Comparison of ENCODE assay signal across 24 mouse cellular contexts in the genomic region with DNA sequence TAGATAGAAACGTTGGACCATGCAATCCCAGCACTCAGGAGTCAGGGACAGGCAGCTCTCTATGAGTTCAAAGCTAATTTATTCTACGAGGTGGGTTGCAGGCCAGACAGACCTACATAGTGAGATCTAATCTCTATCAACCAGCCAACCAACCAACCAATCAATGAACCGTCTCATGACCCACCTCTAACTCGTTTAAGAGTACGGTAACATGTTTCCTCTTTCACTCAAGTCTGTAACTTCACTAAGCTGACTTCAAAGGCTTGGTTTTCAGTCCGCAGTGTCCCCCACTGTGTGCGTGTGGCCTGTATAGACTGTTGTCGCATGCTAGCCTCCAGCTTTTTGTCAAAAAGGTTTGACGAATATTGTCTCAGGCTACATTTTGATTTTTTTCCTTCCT.
"Had no signal": no experiment of that assay in that cellular context is flagged by ENCODE, and none has a peak within 500 bp of the region (broad histone marks: within the 10 kb centered on the region; RNA-seq: fewer than 3 reads in every experiment).

No protein-coding gene starts in this region.

- DNase-seq: gastrocnemius, postnatal 14 days; gastrocnemius, postnatal 36 days; heart, adult 11 months; heart, adult 2 months; heart, postnatal 14 days; heart, postnatal 36 days; kidney, adult 11 months; kidney, adult 2 months; kidney, adult 9 months; kidney, postnatal 14 days; layer of hippocampus, adult 9-11 months; layer of hippocampus, postnatal 36 days; left cerebral cortex, postnatal 4 days had no signal

- H3K27ac ChIP-seq: heart, adult 2 months; heart, embryonic 13.5 days; heart, embryonic 15.5 days; hindbrain, embryonic 13.5 days; hindbrain, embryonic 15.5 days; hindbrain, postnatal 0 days; limb, embryonic 13.5 days; limb, embryonic 15.5 days; liver, embryonic 12.5 days; liver, embryonic 14.5 days had no signal

- H3K27me3 ChIP-seq: heart, embryonic 13.5 days; heart, embryonic 15.5 days; hindbrain, embryonic 13.5 days; hindbrain, embryonic 15.5 days; limb, embryonic 13.5 days; limb, embryonic 15.5 days; liver, embryonic 12.5 days had no signal

- H3K4me1 ChIP-seq: heart, embryonic 13.5 days; heart, embryonic 15.5 days; hindbrain, embryonic 13.5 days; hindbrain, embryonic 15.5 days; limb, embryonic 13.5 days; limb, embryonic 15.5 days had no signal

- H3K9me3 ChIP-seq: heart, embryonic 13.5 days; heart, embryonic 15.5 days; hindbrain, embryonic 13.5 days; hindbrain, embryonic 15.5 days; limb, embryonic 13.5 days; limb, embryonic 15.5 days; liver, embryonic 12.5 days had no signal

- H3K4me2 ChIP-seq: heart, embryonic 11.5 days; heart, embryonic 13.5 days; heart, embryonic 15.5 days; hindbrain, embryonic 13.5 days; hindbrain, embryonic 15.5 days; limb, embryonic 13.5 days; limb, embryonic 15.5 days; liver, embryonic 12.5 days had no signal

- H3K4me3 ChIP-seq: heart, adult 2 months; heart, embryonic 13.5 days; heart, embryonic 15.5 days; hindbrain, embryonic 13.5 days; hindbrain, embryonic 15.5 days; limb, embryonic 13.5 days; limb, embryonic 15.5 days; liver, embryonic 12.5 days had no signal

- H3K9ac ChIP-seq: heart, embryonic 13.5 days; heart, embryonic 15.5 days; hindbrain, embryonic 13.5 days; hindbrain, embryonic 15.5 days; limb, embryonic 13.5 days; limb, embryonic 15.5 days; liver, embryonic 12.5 days; liver, embryonic 14.5 days had no signal

- H3K36me3 ChIP-seq: heart, embryonic 13.5 days; heart, embryonic 15.5 days; hindbrain, embryonic 13.5 days; hindbrain, embryonic 15.5 days; limb, embryonic 13.5 days; limb, embryonic 15.5 days; liver, embryonic 12.5 days had no signal

- ATAC-seq: hindbrain, postnatal 0 days; intestine, embryonic 16.5 days; liver, embryonic 12.5 days had no signal
